Mouse (Mus musculus): Measurements from ENCODE around the gene Smtnl1. TPM values are rescaled to one million over a fixed set of nuclear protein-coding genes. Genes with fewer than 3 reads are reported as not detected.

The Smtnl1 gene
- polyA plus RNA-seq, 1 experiment from 2014 or later, result not detected

GRCm38 (mm10) chr2:84840016-84840747 is 17.7 kb upstream of the Smtnl1 start:
- peak; percentile 77 for DNase-seq (ENCODE audit: low spot score)
- H3K4me2 ChIP-seq (ENCODE audit: low read length), result peak overlapping the region; percentile 97
- H3K4me1 ChIP-seq (ENCODE audit: control insufficient read depth, insufficient read depth, low read length), result peaks cover 5% of the 10 kb centered on the region; the same call in 1 of the 2 replicates
- peak overlapping the region; percentile 48 for H3K27ac ChIP-seq (ENCODE audit: low read depth, low read length)
- no peaks in the 10 kb centered on the region for H3K36me3 ChIP-seq (ENCODE audit: control insufficient read depth, insufficient read depth, low read length)
- WGBS, result under 1% methylated on average over 54 of the region's 54 CpGs
- ATAC-seq, result peak; percentile 90
- H3K9ac ChIP-seq (ENCODE audit: low read length), result peak overlapping the region; percentile 67
- peaks cover 12% of the 10 kb centered on the region for H3K27me3 ChIP-seq (replicated peaks; ENCODE audit: control insufficient read depth, insufficient read depth, low read length)
- H3K4me3 ChIP-seq (ENCODE audit: low read depth, low read length), result peak overlapping the region; percentile 55
- H3K9me3 ChIP-seq (replicated peaks; ENCODE audit: control insufficient read depth, low read length), result no peaks in the 10 kb centered on the region

GRCm38 (mm10) chr2:84838993-84839980 is 16.8 kb upstream of the Smtnl1 start:
- peak overlapping the region; percentile 55 for H3K4me3 ChIP-seq (ENCODE audit: low read depth, low read length)
- peaks cover 12% of the 10 kb centered on the region for H3K27me3 ChIP-seq (replicated peaks; ENCODE audit: control insufficient read depth, insufficient read depth, low read length)
- ATAC-seq (no peak; the same call in none of the 2 replicates), DNase-seq (ENCODE audit: low spot score) (no peak)
- under 1% methylated on average over 47 of the region's 47 CpGs for WGBS
- H3K9ac ChIP-seq (ENCODE audit: low read length), result peak overlapping the region; percentile 67
- no peak overlapping the region for H3K27ac ChIP-seq (ENCODE audit: low read depth, low read length)
- H3K36me3 ChIP-seq (ENCODE audit: control insufficient read depth, insufficient read depth, low read length), result no peaks in the 10 kb centered on the region
- no peaks in the 10 kb centered on the region for H3K9me3 ChIP-seq (replicated peaks; ENCODE audit: control insufficient read depth, low read length)
- H3K4me2 ChIP-seq (ENCODE audit: low read length), result peak overlapping the region; percentile 97
- peaks cover 5% of the 10 kb centered on the region; the same call in 1 of the 2 replicates for H3K4me1 ChIP-seq (ENCODE audit: control insufficient read depth, insufficient read depth, low read length)

GRCm38 (mm10) chr2:84838593-84838949 is 16.1 kb upstream of the Smtnl1 start, which contains the start of gene Slc43a1:
Gene Slc43a1 (plus strand): TSS chr2:84838850.
- peak within 1 kb of the TSS; percentile 97 for H3K4me2 ChIP-seq (ENCODE audit: low read length)
- WGBS, result 10% methylated on average over 10 of the region's 10 CpGs
- peak within 1 kb of the TSS; percentile 55 for H3K4me3 ChIP-seq (ENCODE audit: low read depth, low read length)
- DNase-seq (ENCODE audit: low spot score), result no peak
- no peaks in the 10 kb centered on the region for H3K36me3 ChIP-seq (ENCODE audit: control insufficient read depth, insufficient read depth, low read length)
- peaks cover 12% of the 10 kb centered on the region for H3K27me3 ChIP-seq (replicated peaks; ENCODE audit: control insufficient read depth, insufficient read depth, low read length)
- H3K9me3 ChIP-seq (replicated peaks; ENCODE audit: control insufficient read depth, low read length), result no peaks in the 10 kb centered on the region
- no peak within 1 kb of the TSS for H3K27ac ChIP-seq (ENCODE audit: low read depth, low read length)
- H3K9ac ChIP-seq (ENCODE audit: low read length), result peak within 1 kb of the TSS; percentile 67
- no peak for ATAC-seq
- H3K4me1 ChIP-seq (ENCODE audit: control insufficient read depth, insufficient read depth, low read length), result peaks cover 5% of the 10 kb centered on the region; the same call in 1 of the 2 replicates

GRCm38 (mm10) chr2:84837817-84838592 is 15.6 kb upstream of the Smtnl1 start:
- H3K4me1 ChIP-seq (ENCODE audit: control insufficient read depth, insufficient read depth, low read length), result peaks cover 5% of the 10 kb centered on the region; the same call in 1 of the 2 replicates
- DNase-seq (ENCODE audit: low spot score) (no peak), ATAC-seq (no peak)
- no peak overlapping the region for H3K4me3 ChIP-seq (ENCODE audit: low read depth, low read length)
- peaks cover 12% of the 10 kb centered on the region for H3K27me3 ChIP-seq (replicated peaks; ENCODE audit: control insufficient read depth, insufficient read depth, low read length)
- H3K27ac ChIP-seq (ENCODE audit: low read depth, low read length), result no peak overlapping the region
- WGBS, result 30% methylated on average over 9 of the region's 9 CpGs
- H3K9ac ChIP-seq (ENCODE audit: low read length), result no peak overlapping the region
- H3K9me3 ChIP-seq (replicated peaks; ENCODE audit: control insufficient read depth, low read length), result no peaks in the 10 kb centered on the region
- H3K4me2 ChIP-seq (ENCODE audit: low read length), result 0 out of 2 replicates have a peak overlapping the region, but pooled peaks have one; percentile 97
- no peaks in the 10 kb centered on the region for H3K36me3 ChIP-seq (ENCODE audit: control insufficient read depth, insufficient read depth, low read length)

GRCm38 (mm10) chr2:84837107-84837506 is 14.7 kb upstream of the Smtnl1 start:
- Histone ChIP-seq H3K4me2 (ENCODE audit: low read length) (no peak overlapping the region), H3K9me3 (replicated peaks; ENCODE audit: control insufficient read depth, low read length) (no peaks in the 10 kb centered on the region), H3K27ac (ENCODE audit: low read depth, low read length) (no peak overlapping the region), H3K4me1 (ENCODE audit: control insufficient read depth, insufficient read depth, low read length) (peaks cover 5% of the 10 kb centered on the region; the same call in 1 of the 2 replicates), H3K4me3 (ENCODE audit: low read depth, low read length) (no peak overlapping the region), H3K9ac (ENCODE audit: low read length) (no peak overlapping the region), H3K36me3 (ENCODE audit: control insufficient read depth, insufficient read depth, low read length) (no peaks in the 10 kb centered on the region), H3K27me3 (replicated peaks; ENCODE audit: control insufficient read depth, insufficient read depth, low read length) (peaks cover 12% of the 10 kb centered on the region)
- DNase-seq (ENCODE audit: low spot score), result peak; percentile 14
- ATAC-seq, result no peak
- 62% methylated on average over 8 of the region's 8 CpGs for WGBS

- Histone ChIP-seq H3K9me3 (replicated peaks; ENCODE audit: control insufficient read depth, low read length) (no peaks in the 10 kb centered on the region), H3K4me2 (ENCODE audit: low read length) (no peak overlapping the region), H3K9ac (ENCODE audit: low read length) (peak overlapping the region; percentile 37; the same call in 1 of the 2 replicates), H3K36me3 (ENCODE audit: control insufficient read depth, insufficient read depth, low read length) (peaks cover 12% of the 10 kb centered on the region; the same call in 1 of the 2 replicates), H3K27me3 (replicated peaks; ENCODE audit: control insufficient read depth, insufficient read depth, low read length) (no peaks in the 10 kb centered on the region), H3K4me3 (ENCODE audit: low read depth, low read length) (no peak overlapping the region), H3K27ac (ENCODE audit: low read depth, low read length) (peak overlapping the region; percentile 44; the same call in 1 of the 2 replicates), H3K4me1 (ENCODE audit: control insufficient read depth, insufficient read depth, low read length) (peaks cover 4% of the 10 kb centered on the region; the same call in 1 of the 2 replicates)
- peak; percentile 95 for DNase-seq (ENCODE audit: low spot score)
- WGBS, result 28% methylated on average over 10 of the region's 10 CpGs
- peak; percentile 75 for ATAC-seq
These were observed 9.4 kb upstream of the Smtnl1 start for GRCm38 (mm10) chr2:84831666-84832391.

- H3K36me3 ChIP-seq (ENCODE audit: control insufficient read depth, insufficient read depth, low read length), result peaks cover 12% of the 10 kb centered on the region; the same call in 1 of the 2 replicates
- H3K27me3 ChIP-seq (replicated peaks; ENCODE audit: control insufficient read depth, insufficient read depth, low read length), result 0 out of 2 replicates have a peak, but pooled peaks cover 3% of the 10 kb centered on the region
- WGBS, result under 1% methylated on average over 29 of the region's 29 CpGs
- no peak for DNase-seq (ENCODE audit: low spot score)
- H3K4me1 ChIP-seq (ENCODE audit: control insufficient read depth, insufficient read depth, low read length), result peaks cover 4% of the 10 kb centered on the region; the same call in 1 of the 2 replicates
- H3K9ac ChIP-seq (ENCODE audit: low read length), result peak overlapping the region; percentile 74
- no peaks in the 10 kb centered on the region for H3K9me3 ChIP-seq (replicated peaks; ENCODE audit: control insufficient read depth, low read length)
- ATAC-seq, result peak; percentile 21
- H3K4me2 ChIP-seq (ENCODE audit: low read length), result peak overlapping the region; percentile 99
- no peak overlapping the region for H3K27ac ChIP-seq (ENCODE audit: low read depth, low read length)
- H3K4me3 ChIP-seq (ENCODE audit: low read depth, low read length), result peak overlapping the region; percentile 61
These were observed 5.0 kb upstream of the Smtnl1 start for GRCm38 (mm10) chr2:84827283-84827920.
